Mouse (Mus musculus): Measurements from ENCODE around the gene Slc8a1. TPM values are rescaled to one million over a fixed set of nuclear protein-coding genes. Genes with fewer than 3 reads are reported as not detected.
A peak's percentile ranks its signal among the peaks of the same experiment; 100 is the strongest.

The Slc8a1 gene
- polyA plus RNA-seq, 1 experiment from 2014 or later = 144 TPM

DNA sequence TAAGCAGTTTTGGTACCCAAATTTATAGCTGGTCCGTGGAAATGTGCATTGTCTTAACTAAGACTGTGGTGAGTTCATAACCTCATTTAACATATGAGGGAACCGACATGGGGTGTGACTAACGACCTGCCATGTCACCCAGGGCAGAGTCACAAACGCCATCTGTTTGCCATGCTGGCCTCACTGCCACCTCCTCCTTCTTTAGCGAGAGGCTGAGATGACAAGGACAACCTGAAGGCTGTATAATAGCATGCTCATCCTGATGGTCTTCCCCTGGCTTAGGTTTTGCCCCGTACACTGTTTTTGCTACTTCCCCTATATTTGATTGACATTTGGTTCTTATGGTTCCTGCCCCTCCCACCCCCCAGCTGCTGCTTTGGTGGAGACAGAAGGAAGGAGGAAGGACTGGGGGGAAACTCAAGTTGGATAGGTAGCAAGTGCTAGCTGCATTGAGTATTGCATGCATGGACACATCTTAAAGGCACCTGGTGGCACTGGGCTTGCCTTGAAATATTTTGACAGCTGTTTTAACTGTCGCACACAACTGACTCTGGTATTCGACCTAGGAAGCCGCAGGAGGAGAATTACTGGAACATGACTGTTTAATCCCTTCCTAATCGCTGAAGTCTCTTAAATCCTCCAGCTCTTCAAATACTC is 313.8 kb downstream of the Slc8a1 start:
- H3K4me3 ChIP-seq (ENCODE audit: control insufficient read depth in 1 of 2, insufficient read depth in 1 of 2, low read depth in 1 of 2, low read length in 2 of 2) = no peak overlapping the region
- whole genome bisulfite sequencing = 64% methylated on average over 10 of the region's 10 CpGs
- no peak overlapping the region for H3K9ac ChIP-seq (ENCODE audit: low read length)
- no peaks in the 10 kb centered on the region for H3K9me3 ChIP-seq (ENCODE audit: control insufficient read depth, low read length)
- no peaks in the 10 kb centered on the region for H3K27me3 ChIP-seq (ENCODE audit: control insufficient read depth, insufficient read depth, low read length)
- no peak overlapping the region for H3K27ac ChIP-seq (replicated peaks in 1 of 2; ENCODE audit: control insufficient read depth in 1 of 2, insufficient read depth in 1 of 2, low read depth in 2 of 2, low read length in 2 of 2)
- peaks cover 2 to 10% of the 10 kb centered on the region in 2 experiments; a peak in 2 of 4 replicates for H3K4me1 ChIP-seq (ENCODE audit: control insufficient read depth in 2 of 2, insufficient read depth in 2 of 2, low read length in 2 of 2)
- peaks cover 90% of the 10 kb centered on the region for H3K36me3 ChIP-seq (ENCODE audit: control insufficient read depth, insufficient read depth, low read length)
- no peak overlapping the region for H3K4me2 ChIP-seq (ENCODE audit: low read length)
- ATAC-seq (ENCODE audit: insufficient number of reproducible peaks, insufficient read depth, low FRiP score, low read depth) = no peak

DNA sequence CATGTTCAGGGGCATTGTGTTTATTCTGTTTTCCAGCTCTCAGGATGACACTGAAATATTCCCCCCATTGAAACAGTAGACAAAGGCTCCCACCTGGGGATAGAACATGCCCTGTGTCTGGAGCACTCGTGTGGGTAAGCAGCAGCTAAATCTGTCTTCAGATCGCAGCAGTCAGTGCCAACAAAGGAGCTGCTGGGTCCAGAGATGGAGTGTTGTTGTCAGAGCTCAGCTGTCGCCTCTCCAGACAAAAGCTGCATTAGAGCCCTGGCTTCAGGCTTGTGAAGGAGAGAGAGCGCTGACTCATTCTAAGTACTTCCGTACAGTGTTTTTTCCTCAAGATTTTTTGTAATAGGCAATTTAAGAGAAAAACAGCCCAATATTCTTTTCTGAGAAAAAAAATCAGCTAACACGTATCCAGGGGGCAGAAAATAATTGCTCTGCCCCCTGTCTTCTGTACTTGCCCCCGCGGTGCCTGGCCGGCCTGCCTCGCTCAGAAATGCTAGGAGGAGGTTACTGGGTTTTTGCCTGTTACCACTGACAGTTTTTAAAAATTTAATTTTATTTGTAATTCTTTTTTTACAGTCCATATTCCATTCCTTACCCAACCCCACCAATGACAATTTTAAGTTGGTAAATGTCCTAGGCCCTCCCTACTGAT is 318.2 kb downstream of the Slc8a1 start:
- H3K4me3 ChIP-seq (ENCODE audit: control insufficient read depth in 1 of 2, insufficient read depth in 1 of 2, low read depth in 1 of 2, low read length in 2 of 2) = no peak overlapping the region
- H3K36me3 ChIP-seq (ENCODE audit: control insufficient read depth, insufficient read depth, low read length) = peaks cover 90% of the 10 kb centered on the region
- WGBS = 66% methylated on average over 10 of the region's 10 CpGs
- H3K9me3 ChIP-seq (ENCODE audit: control insufficient read depth, low read length) = no peaks in the 10 kb centered on the region
- H3K4me1 ChIP-seq (ENCODE audit: control insufficient read depth in 2 of 2, insufficient read depth in 2 of 2, low read length in 2 of 2) = peaks cover 2 to 10% of the 10 kb centered on the region in 2 experiments; a peak in 2 of 4 replicates
- H3K9ac ChIP-seq (ENCODE audit: low read length) = no peak overlapping the region
- no peak overlapping the region for H3K4me2 ChIP-seq (ENCODE audit: low read length)
- no peaks in the 10 kb centered on the region for H3K27me3 ChIP-seq (ENCODE audit: control insufficient read depth, insufficient read depth, low read length)
- peak overlapping the region in 1 of 2 experiments; percentile 45; a peak in 1 of 4 replicates for H3K27ac ChIP-seq (replicated peaks in 1 of 2; ENCODE audit: control insufficient read depth in 1 of 2, insufficient read depth in 1 of 2, low read depth in 2 of 2, low read length in 2 of 2)
- ATAC-seq (ENCODE audit: insufficient number of reproducible peaks, insufficient read depth, low FRiP score, low read depth) = peak; percentile 38; the same call in 1 of the 2 replicates

DNA sequence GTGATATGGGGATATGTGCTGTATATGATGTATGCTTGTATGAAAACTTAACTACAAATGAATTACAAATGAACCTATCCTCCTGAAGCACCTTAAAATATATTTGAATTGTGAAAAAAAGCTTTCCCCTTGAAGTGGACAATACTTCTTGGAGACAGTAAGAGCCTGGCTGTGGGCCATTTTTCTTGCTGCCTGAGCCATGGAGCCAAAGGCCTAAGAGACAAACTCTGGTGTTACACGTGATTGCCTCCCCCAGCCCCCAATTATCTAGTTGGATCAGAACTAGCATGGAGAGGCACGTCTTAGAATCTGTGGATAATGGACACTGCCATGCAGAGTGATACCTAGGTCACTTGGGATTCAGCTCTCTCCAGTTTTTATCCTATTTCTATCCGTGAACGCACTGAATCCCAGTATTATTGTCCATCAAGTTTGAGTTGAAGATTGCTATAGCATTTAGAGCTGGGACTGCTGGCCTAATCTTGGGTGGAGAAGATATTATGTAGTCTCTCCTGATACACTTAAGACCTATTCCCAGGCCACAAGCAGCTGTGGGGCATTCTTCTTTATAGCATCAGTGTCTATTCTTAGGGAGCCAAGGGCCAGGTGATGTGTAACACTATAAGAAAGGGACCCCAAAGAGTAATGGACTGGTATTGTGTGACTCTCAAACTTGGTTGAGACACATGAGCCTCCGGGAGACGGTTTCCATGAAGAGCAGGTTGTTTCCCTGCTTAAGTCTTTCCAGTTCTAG is 321.6 kb downstream of the Slc8a1 start:
- Histone ChIP-seq H3K27ac (replicated peaks in 1 of 2; ENCODE audit: control insufficient read depth in 1 of 2, insufficient read depth in 1 of 2, low read depth in 2 of 2, low read length in 2 of 2) (no peak overlapping the region), H3K4me1 (ENCODE audit: control insufficient read depth in 2 of 2, insufficient read depth in 2 of 2, low read length in 2 of 2) (peaks cover 2 to 15% of the 10 kb centered on the region in 2 experiments; a peak in 3 of 4 replicates), H3K4me2 (ENCODE audit: low read length) (no peak overlapping the region), H3K36me3 (ENCODE audit: control insufficient read depth, insufficient read depth, low read length) (peaks cover 92% of the 10 kb centered on the region), H3K9me3 (ENCODE audit: control insufficient read depth, low read length) (no peaks in the 10 kb centered on the region), H3K27me3 (ENCODE audit: control insufficient read depth, insufficient read depth, low read length) (no peaks in the 10 kb centered on the region), H3K9ac (ENCODE audit: low read length) (no peak overlapping the region), H3K4me3 (ENCODE audit: control insufficient read depth in 1 of 2, insufficient read depth in 1 of 2, low read depth in 1 of 2, low read length in 2 of 2) (no peak overlapping the region)
- no peak for ATAC-seq (ENCODE audit: insufficient number of reproducible peaks, insufficient read depth, low FRiP score, low read depth)
- 82% methylated on average over 6 of the region's 6 CpGs for WGBS

DNA sequence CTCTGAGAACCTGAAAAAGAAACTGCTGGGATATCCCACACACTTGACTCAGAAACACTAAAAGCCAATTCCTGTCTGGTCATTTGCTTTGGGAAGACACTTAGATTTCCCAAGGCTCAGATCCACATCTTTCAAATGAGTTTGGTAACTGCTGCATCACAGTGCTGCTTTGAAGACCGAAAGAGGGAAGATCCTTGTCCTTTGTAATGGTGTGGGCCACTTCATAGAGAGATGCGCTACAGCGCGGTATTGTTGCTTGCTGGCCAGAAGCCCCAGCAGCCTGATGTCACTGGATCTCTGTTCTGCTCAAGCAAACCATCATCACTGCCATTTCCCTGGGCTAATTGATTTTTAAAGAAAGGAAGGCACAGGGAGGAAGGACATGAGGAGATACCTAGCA is 325.4 kb downstream of the Slc8a1 start:
- Histone ChIP-seq H3K36me3 (ENCODE audit: control insufficient read depth, insufficient read depth, low read length) (peaks cover 90% of the 10 kb centered on the region), H3K4me1 (ENCODE audit: control insufficient read depth in 2 of 2, insufficient read depth in 2 of 2, low read length in 2 of 2) (peaks cover 2 to 5% of the 10 kb centered on the region in 2 experiments; a peak in 2 of 4 replicates), H3K4me2 (ENCODE audit: low read length) (no peak overlapping the region), H3K4me3 (ENCODE audit: control insufficient read depth in 1 of 2, insufficient read depth in 1 of 2, low read depth in 1 of 2, low read length in 2 of 2) (no peak overlapping the region), H3K27me3 (ENCODE audit: control insufficient read depth, insufficient read depth, low read length) (no peaks in the 10 kb centered on the region), H3K9me3 (ENCODE audit: control insufficient read depth, low read length) (no peaks in the 10 kb centered on the region), H3K27ac (replicated peaks in 1 of 2; ENCODE audit: control insufficient read depth in 1 of 2, insufficient read depth in 1 of 2, low read depth in 2 of 2, low read length in 2 of 2) (0 out of 4 replicates have a peak overlapping the region, but pooled peaks of 1 of the 2 experiments have one; percentile 16), H3K9ac (ENCODE audit: low read length) (no peak overlapping the region)
- no peak for ATAC-seq (ENCODE audit: insufficient number of reproducible peaks, insufficient read depth, low FRiP score, low read depth)
- 78% methylated on average over 4 of the region's 4 CpGs for WGBS

DNA sequence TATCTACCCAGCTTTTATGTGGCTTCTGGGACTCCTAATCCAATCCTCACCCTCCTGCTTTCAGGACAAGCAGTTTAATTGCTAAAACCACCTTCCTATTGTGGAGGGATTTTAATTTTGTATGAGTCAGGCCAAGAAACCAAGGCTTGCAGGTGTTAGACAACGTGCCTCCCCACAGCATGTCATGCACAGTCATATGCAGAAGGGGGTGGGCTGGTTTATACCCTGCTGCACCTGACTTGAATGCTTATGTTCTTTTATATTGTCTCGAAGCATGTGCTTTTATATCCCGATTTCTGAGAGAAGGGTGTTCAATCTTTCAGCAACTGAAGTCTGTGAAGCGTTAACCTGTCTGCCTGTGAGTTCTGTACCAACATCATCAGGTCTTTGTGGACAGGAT is 334.0 kb downstream of the Slc8a1 start:
- Histone ChIP-seq H3K4me2 (ENCODE audit: low read length) (no peak overlapping the region), H3K9me3 (ENCODE audit: control insufficient read depth, low read length) (no peaks in the 10 kb centered on the region), H3K36me3 (ENCODE audit: control insufficient read depth, insufficient read depth, low read length) (peaks cover 87% of the 10 kb centered on the region), H3K27ac (replicated peaks in 1 of 2; ENCODE audit: control insufficient read depth in 1 of 2, insufficient read depth in 1 of 2, low read depth in 2 of 2, low read length in 2 of 2) (peak overlapping the region; percentile 37 to 65; a peak in 1 of 4 replicates), H3K4me1 (ENCODE audit: control insufficient read depth in 2 of 2, insufficient read depth in 2 of 2, low read length in 2 of 2) (peaks cover 2 to 43% of the 10 kb centered on the region in 2 experiments; a peak in 3 of 4 replicates), H3K4me3 (ENCODE audit: control insufficient read depth in 1 of 2, insufficient read depth in 1 of 2, low read depth in 1 of 2, low read length in 2 of 2) (no peak overlapping the region), H3K27me3 (ENCODE audit: control insufficient read depth, insufficient read depth, low read length) (no peaks in the 10 kb centered on the region), H3K9ac (ENCODE audit: low read length) (no peak overlapping the region)
- ATAC-seq (ENCODE audit: insufficient number of reproducible peaks, insufficient read depth, low FRiP score, low read depth) = no peak
- 76% methylated on average over 4 of the region's 4 CpGs for WGBS

DNA sequence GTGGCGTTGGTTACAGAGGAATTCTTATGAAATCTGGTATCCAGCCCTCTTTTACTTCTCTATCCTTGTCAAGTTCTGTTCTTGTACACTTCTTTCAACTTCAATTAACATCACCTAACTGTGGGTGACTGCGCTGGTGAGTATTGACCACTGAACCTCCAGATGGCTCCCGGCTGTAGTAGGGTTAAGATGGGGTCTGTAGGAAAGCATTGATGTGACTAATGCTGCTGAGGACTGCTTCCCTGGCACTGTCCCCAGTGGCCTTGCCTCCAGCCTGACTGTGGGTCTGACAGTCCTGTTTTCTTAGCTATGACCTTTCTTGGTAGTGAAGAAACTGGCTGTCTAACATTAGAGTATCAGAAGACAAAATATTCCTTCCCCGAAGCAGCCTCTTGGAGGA is 335.1 kb downstream of the Slc8a1 start:
- H3K4me3 ChIP-seq (ENCODE audit: control insufficient read depth in 1 of 2, insufficient read depth in 1 of 2, low read depth in 1 of 2, low read length in 2 of 2) = no peak overlapping the region
- 80% methylated on average over 4 of the region's 4 CpGs for WGBS
- no peaks in the 10 kb centered on the region for H3K9me3 ChIP-seq (ENCODE audit: control insufficient read depth, low read length)
- H3K27ac ChIP-seq (replicated peaks in 1 of 2; ENCODE audit: control insufficient read depth in 1 of 2, insufficient read depth in 1 of 2, low read depth in 2 of 2, low read length in 2 of 2) = peak overlapping the region; percentile 60 to 65
- no peak overlapping the region for H3K4me2 ChIP-seq (ENCODE audit: low read length)
- H3K36me3 ChIP-seq (ENCODE audit: control insufficient read depth, insufficient read depth, low read length) = peaks cover 86% of the 10 kb centered on the region
- no peaks in the 10 kb centered on the region for H3K27me3 ChIP-seq (ENCODE audit: control insufficient read depth, insufficient read depth, low read length)
- ATAC-seq (ENCODE audit: insufficient number of reproducible peaks, insufficient read depth, low FRiP score, low read depth) = peak; percentile 33; the same call in 1 of the 2 replicates
- peaks cover 2 to 43% of the 10 kb centered on the region in 2 experiments; a peak in 3 of 4 replicates for H3K4me1 ChIP-seq (ENCODE audit: control insufficient read depth in 2 of 2, insufficient read depth in 2 of 2, low read length in 2 of 2)
- H3K9ac ChIP-seq (ENCODE audit: low read length) = no peak overlapping the region

DNA sequence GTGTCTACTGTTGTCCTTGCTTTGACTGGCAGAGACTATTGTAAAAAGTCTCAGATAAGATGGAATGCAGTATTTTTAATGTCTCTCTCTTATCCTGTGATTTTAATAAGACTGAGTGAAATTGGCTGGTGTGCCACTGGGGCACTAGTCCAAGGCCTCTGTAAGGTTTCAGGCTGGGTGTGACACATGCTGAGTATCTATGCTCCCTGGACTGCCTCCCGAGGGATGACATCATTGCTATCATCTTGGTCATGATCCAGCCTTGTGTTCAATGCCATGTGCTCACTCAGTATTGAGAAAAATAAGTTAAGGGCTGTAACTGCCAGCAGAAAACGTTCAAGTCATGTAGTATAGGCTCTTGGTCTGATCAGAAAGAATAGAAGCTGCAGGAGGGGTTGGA is 335.5 kb downstream of the Slc8a1 start:
- 24% methylated on average over 2 of the region's 2 CpGs for WGBS

More for the DNA sequence above, 335.5 kb downstream of the Slc8a1 start:
- H3K36me3 ChIP-seq (ENCODE audit: control insufficient read depth, insufficient read depth, low read length) = peaks cover 82% of the 10 kb centered on the region
- ATAC-seq (ENCODE audit: insufficient number of reproducible peaks, insufficient read depth, low FRiP score, low read depth) = peak; percentile 52
- H3K9ac ChIP-seq (ENCODE audit: low read length) = no peak overlapping the region
- peaks cover 2 to 43% of the 10 kb centered on the region in 2 experiments; a peak in 3 of 4 replicates for H3K4me1 ChIP-seq (ENCODE audit: control insufficient read depth in 2 of 2, insufficient read depth in 2 of 2, low read length in 2 of 2)
- H3K4me3 ChIP-seq (ENCODE audit: control insufficient read depth in 1 of 2, insufficient read depth in 1 of 2, low read depth in 1 of 2, low read length in 2 of 2) = no peak overlapping the region
- H3K27me3 ChIP-seq (ENCODE audit: control insufficient read depth, insufficient read depth, low read length) = no peaks in the 10 kb centered on the region
- H3K27ac ChIP-seq (replicated peaks in 1 of 2; ENCODE audit: control insufficient read depth in 1 of 2, insufficient read depth in 1 of 2, low read depth in 2 of 2, low read length in 2 of 2) = peak overlapping the region; percentile 60 to 65
- no peak overlapping the region for H3K4me2 ChIP-seq (ENCODE audit: low read length)
- H3K9me3 ChIP-seq (ENCODE audit: control insufficient read depth, low read length) = no peaks in the 10 kb centered on the region

Measured in heart, embryonic 14.5 days (tissue).